Mouse (Mus musculus) heart, adult 2 months (tissue): ENCODE measurements at regions not wholly inside any gene's neighbourhood (a gene's known extent, or its start where the extent isn't known, plus 50 kb on each side); places are given as distances from the start of the nearest gene placed in this dataset.

Experiments
- DNase-seq, 2 experiments: peaks; one replicate each; pipeline ENCODE4 v3.0.0; 2021
- H3K27ac ChIP-seq: fragments of 200-600 bp; 2 replicates; pipeline ENCODE4 v1.8.1; 2022
- H3K27me3 ChIP-seq: fragments of 200-500 bp; 2 replicates; pipeline ENCODE4 v1.6.1; 2012; ENCODE audit warnings: mild to moderate bottlenecking, low read length, inconsistent platforms, mixed read lengths; ENCODE audit not compliant: control insufficient read depth, insufficient read depth
- H3K36me3 ChIP-seq: fragments of 200-500 bp; 2 replicates; pipeline ENCODE4 v1.6.1; 2012; ENCODE audit warnings: low read length, inconsistent platforms; ENCODE audit not compliant: control insufficient read depth, insufficient read depth
- H3K4me1 ChIP-seq: fragments of 200-500 bp; 2 replicates; pipeline ENCODE4 v1.6.1; 2011; ENCODE audit warnings: low read length; ENCODE audit not compliant: control insufficient read depth, insufficient read depth
- H3K4me3 ChIP-seq: fragments of 200-600 bp; 2 replicates; pipeline ENCODE4 v1.8.1; 2022
- H3K79me2 ChIP-seq: fragments of 200-500 bp; replicated peaks from 2 replicates; pipeline ENCODE4 v1.6.1; 2012; ENCODE audit warnings: mild to moderate bottlenecking, inconsistent platforms, low read length, moderate library complexity, mixed read lengths; ENCODE audit not compliant: control insufficient read depth, insufficient read depth
- H3K9ac ChIP-seq: fragments of 200-500 bp; 2 replicates; pipeline ENCODE4 v1.6.1; 2012; ENCODE audit warnings: low read depth, mild to moderate bottlenecking, control low read depth, inconsistent platforms, low read length, mixed read lengths
- CTCF ChIP-seq: fragments of 200-600 bp; IDR thresholded peaks from 2 replicates; pipeline ENCODE4 v1.8.1; 2022; ENCODE audit warnings: antibody characterized with exemption, mild to moderate bottlenecking, moderate library complexity
- EP300 ChIP-seq: fragments of 200-500 bp; IDR thresholded peaks from 2 replicates; pipeline ENCODE4 v1.6.1; 2011; ENCODE audit warnings: low read depth, low read length, control low read depth; ENCODE audit not compliant: insufficient read depth
- POLR2A ChIP-seq: fragments of 200-500 bp; IDR thresholded peaks from 2 replicates; pipeline ENCODE4 v1.6.1; 2011; ENCODE audit warnings: mild to moderate bottlenecking, low read depth, low read length, control low read depth; ENCODE audit not compliant: insufficient read depth
- WGBS: fragments of 180-500 bp; shearing (Covaris S2); methylation state at CpG from one replicate; pipeline ENCODE4 v1.1.7; 2018; 5-methylcytosine and 5-hydroxymethylcytosine counted together
- intact Hi-C: fragments of 180-260 bp; cut with DNase I; formaldehyde crosslinking; loops from one replicate; pipeline ENCODE4 v1.15.1; 2025

DNA sequence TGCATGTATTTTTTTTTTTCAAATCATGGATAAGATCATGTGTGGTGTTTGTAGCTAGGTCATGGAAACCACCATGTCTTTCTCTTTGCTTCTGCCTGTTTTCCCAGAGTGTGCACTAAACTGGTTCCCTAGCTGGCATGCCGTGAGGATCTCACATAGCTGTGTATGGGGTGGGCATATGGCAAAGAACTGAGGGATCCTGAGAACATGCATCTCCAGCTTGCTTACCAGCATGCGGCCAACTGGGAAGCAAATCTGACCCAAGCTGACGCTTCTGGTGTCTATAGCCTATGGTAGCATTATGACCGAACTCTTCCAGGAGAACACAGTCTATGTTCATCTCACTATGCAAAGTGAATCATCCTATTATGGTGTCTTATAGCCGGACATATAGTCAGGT is 336.5 kb upstream of the Chrm3 start:
- 89% methylated on average over 5 of the region's 5 CpGs for WGBS
- no peak for DNase-seq
- H3K27ac ChIP-seq, result no peak overlapping the region
- no peaks in the 10 kb centered on the region for H3K79me2 ChIP-seq
- no peaks in the 10 kb centered on the region for H3K4me1 ChIP-seq
- H3K27me3 ChIP-seq, result no peaks in the 10 kb centered on the region
- TF ChIP-seq CTCF (no peak), EP300 (no peak), POLR2A (no peak)
- H3K4me3 ChIP-seq, result no peak overlapping the region
- no peaks in the 10 kb centered on the region for H3K36me3 ChIP-seq
- no peak overlapping the region for H3K9ac ChIP-seq
- intact Hi-C loops, result no loop called here

DNA sequence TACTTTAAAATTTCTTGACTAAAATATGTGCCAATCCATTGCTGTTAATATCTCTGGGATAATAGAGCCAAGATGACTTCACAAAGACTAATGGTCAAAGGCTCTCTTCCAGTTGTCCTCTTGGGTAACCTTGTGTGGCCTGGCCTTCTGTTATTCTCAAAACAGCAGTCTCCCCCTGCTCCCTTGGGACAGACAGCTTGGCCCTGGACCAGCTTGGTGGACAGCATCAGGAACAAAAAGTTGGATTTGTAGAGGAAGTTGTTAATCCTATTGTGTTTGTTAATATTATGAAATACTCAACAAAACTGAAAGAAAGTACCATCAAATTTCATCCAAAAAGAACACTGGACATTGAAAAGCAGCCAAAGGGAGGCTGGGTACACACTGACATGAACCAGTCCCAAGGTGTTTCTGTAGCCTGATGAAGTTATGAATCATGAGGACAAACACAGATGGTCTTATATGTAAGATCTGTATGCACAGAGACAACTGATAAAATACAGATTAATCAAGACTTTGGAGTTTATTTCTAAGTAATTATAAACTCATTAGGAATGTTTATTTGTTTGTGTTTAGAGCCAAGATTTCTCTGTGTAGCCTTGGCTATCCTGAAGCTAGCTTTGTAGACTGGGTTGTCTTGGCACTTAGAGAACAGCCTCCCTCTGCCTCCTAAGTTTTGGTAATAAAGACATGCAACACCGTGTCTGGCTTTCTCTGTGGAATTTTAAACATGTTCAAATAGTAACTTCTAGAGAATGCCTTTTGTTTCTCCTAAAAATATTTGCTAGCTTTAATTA is 335.7 kb upstream of the Chrm3 start:
- H3K27me3 ChIP-seq, result no peaks in the 10 kb centered on the region
- TF ChIP-seq EP300 (no peak), POLR2A (no peak), CTCF (no peak)
- peak; percentile 82 to 84 for DNase-seq
- H3K4me3 ChIP-seq, result no peak overlapping the region
- no peak overlapping the region for H3K9ac ChIP-seq
- no peaks in the 10 kb centered on the region for H3K79me2 ChIP-seq
- no peak overlapping the region for H3K27ac ChIP-seq
- H3K4me1 ChIP-seq, result no peaks in the 10 kb centered on the region
- 56% methylated on average over 1 of the region's 1 CpGs for WGBS
- no peaks in the 10 kb centered on the region for H3K36me3 ChIP-seq
- intact Hi-C loops, result no loop called here

DNA sequence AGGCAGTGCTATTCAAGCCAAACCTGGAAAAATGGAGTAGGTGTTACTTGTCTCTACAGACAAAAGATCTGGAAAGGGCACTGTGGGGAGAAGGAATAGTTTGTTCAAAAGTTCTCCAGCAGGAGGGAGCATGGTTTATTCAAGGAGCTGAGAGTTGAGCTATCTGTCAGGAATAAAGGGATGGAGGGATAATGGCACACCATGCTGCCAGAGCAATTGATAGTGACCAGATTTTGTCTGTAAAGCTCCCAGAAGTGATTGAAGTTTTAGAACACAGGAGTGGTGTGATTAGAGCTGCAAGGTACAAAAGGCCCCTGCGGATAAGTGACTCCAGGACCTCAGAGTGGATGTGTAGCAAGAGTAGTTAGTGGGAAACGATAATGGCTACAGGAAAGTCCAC is 330.7 kb upstream of the Chrm3 start:
- Histone ChIP-seq H3K36me3 (no peaks in the 10 kb centered on the region), H3K9ac (no peak overlapping the region), H3K79me2 (no peaks in the 10 kb centered on the region), H3K4me3 (no peak overlapping the region), H3K27me3 (no peaks in the 10 kb centered on the region), H3K4me1 (no peaks in the 10 kb centered on the region), H3K27ac (no peak overlapping the region)
- intact Hi-C loops, result no loop called here
- WGBS, result 63% methylated on average over 2 of the region's 2 CpGs
- DNase-seq, result no peak
- TF ChIP-seq EP300 (no peak), POLR2A (no peak), CTCF (no peak)

DNA sequence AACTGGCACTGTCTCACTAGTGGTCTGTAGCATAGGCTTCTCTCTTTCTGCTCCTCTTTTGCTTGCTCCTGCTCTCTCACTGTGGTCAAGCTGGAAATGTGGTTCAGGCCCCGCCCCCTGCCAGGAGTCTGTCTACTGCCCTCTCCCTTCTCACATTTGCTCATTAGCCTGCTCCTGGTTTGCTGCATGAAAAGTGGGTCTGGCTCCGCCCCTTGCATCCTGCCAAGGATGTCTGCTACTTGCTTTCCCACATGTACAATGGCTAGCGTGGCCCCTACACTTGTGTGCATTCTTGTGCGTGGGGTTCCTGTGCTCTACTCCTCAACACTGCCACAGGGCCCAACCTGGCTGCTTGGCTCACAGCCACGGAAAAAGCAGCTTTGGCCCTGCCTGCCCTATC is 326.7 kb upstream of the Chrm3 start:
- Histone ChIP-seq H3K27me3 (no peaks in the 10 kb centered on the region), H3K4me1 (no peaks in the 10 kb centered on the region), H3K79me2 (no peaks in the 10 kb centered on the region), H3K9ac (no peak overlapping the region), H3K27ac (no peak overlapping the region), H3K36me3 (no peaks in the 10 kb centered on the region), H3K4me3 (no peak overlapping the region)
- WGBS, result 59% methylated on average over 5 of the region's 5 CpGs
- intact Hi-C loops, result no loop called here
- TF ChIP-seq CTCF (no peak), EP300 (no peak), POLR2A (no peak)
- DNase-seq, result no peak

DNA sequence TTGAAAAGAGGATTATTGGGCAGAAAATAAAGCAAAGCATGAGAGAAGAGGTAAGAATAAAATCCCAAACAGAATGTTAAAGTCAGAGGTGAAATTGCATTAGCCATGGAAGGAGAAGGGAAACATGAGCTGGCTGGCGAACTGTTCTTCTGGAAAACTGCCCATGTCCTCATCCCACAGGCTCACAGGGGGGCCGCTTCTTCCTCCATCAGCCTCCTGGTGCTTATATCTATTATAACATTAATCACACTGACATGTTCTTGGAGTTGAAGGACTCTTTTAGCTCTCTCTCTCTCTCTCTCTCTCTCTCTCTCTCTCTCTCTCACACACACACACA is 293.4 kb upstream of the Chrm3 start:
- Histone ChIP-seq H3K9ac (no peak overlapping the region), H3K79me2 (no peaks in the 10 kb centered on the region), H3K4me1 (no peaks in the 10 kb centered on the region; the same call in 1 of the 2 replicates), H3K4me3 (no peak overlapping the region), H3K27ac (no peak overlapping the region), H3K27me3 (no peaks in the 10 kb centered on the region), H3K36me3 (no peaks in the 10 kb centered on the region)
- TF ChIP-seq POLR2A (no peak), CTCF (no peak), EP300 (no peak)
- peak in 1 of 2 experiments; percentile 7 for DNase-seq
- 27% methylated on average over 2 of the region's 2 CpGs for WGBS
- intact Hi-C loops, result no loop called here

DNA sequence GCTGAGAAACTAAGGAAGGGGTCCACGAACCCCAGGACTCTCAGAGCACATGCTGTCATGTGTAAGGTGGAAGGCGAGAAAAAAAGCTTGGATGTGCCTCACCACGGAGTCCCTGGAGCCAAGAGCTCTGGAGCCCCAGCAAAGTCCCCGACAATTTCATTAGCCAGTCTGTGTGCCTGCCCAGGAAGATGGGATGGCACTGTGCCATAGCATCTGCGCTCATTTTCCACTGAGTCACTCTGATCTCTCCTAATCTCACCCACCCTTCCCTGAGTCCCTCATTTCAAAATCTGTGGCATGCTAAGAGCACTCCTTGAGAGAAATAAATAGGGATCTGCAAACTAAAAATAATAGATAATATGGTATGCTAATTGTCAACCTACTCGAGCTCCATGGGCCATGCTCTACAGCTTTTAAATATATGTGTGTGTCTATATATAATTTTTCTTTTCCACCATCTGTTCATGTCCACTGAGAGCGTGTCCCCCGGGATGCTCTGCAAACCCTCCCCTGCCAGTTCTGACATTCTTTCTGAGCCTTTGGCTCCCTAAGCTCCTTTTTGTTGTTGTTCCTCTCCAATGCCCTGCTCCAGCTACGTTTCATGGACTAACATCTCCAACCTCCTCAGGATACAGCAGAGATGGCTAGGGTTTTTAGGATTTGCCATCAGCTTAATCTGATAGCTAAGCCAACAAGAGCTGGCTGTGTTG is 292.9 kb upstream of the Chrm3 start:
- whole genome bisulfite sequencing, result 46% methylated on average over 9 of the region's 9 CpGs

More for the DNA sequence above, 292.9 kb upstream of the Chrm3 start:
- intact Hi-C loops, result no loop called here
- Histone ChIP-seq H3K9ac (no peak overlapping the region), H3K4me1 (no peaks in the 10 kb centered on the region; the same call in 1 of the 2 replicates), H3K27ac (no peak overlapping the region; the same call in 1 of the 2 replicates), H3K27me3 (no peaks in the 10 kb centered on the region), H3K79me2 (no peaks in the 10 kb centered on the region), H3K36me3 (no peaks in the 10 kb centered on the region), H3K4me3 (no peak overlapping the region)
- no peak for TF ChIP-seq CTCF
- TF ChIP-seq EP300, result no peak
- TF ChIP-seq POLR2A, result no peak
- DNase-seq, result peak; percentile 40 to 56
